Comparison of ENCODE assay signal across 29 mouse cellular contexts in the genomic region with DNA sequence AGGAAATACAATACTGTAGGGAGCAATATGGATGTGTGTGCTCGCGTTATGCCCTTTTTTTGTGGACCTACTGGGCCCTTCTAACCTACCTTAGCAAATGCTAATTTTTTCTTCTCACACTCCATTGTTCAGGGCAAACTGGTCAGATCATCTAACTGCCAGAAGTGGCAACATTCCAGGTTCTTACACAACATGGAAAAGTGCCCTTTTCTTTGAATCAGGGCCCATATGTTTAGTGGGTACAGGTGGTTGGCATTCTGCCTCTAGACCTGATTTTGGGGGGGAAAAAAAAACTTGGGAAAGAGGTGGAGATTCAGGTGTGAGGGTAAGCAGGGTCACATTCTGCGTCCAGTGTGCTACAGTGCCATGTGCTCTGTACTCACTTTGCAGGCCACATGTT. TPM values are rescaled to one million over a fixed set of nuclear protein-coding genes. Genes with fewer than 3 reads are reported as not detected.
DNase-seq lines count a peak whose midpoint lies in the region; TF ChIP-seq lines count a peak whose summit lies in the region.
"Had no signal": no experiment of that assay in that cellular context is flagged by ENCODE, and none has a peak within 500 bp of the region (broad histone marks: within the 10 kb centered on the region; RNA-seq: fewer than 3 reads in every experiment).

No protein-coding gene starts in this region.

- no peaks in the 10 kb centered on the region for H3K4me1 ChIP-seq in testis, adult 2 months (ENCODE audit: control insufficient read depth, insufficient read depth, low read length)
- H3K4me1 ChIP-seq: heart, embryonic 10.5 days; hindbrain, embryonic 12.5 days; limb, embryonic 10.5 days had no signal

- intact Hi-C loops in left cerebral cortex, postnatal 4 days (cut with DNase I): no loop called here

- TF ChIP-seq POLR2A in testis, adult 2 months (IDR thresholded peaks at IDR 0.05; ENCODE audit: control insufficient read depth, low read depth, low read length): no peak

- H3K27me3 ChIP-seq in testis, adult 2 months (ENCODE audit: control insufficient read depth, insufficient read depth, low read length): no peaks in the 10 kb centered on the region
- H3K27me3 ChIP-seq: CH12.LX; hindbrain, embryonic 12.5 days; liver, embryonic 12.5 days; megakaryocyte, embryonic 14.5 days had no signal

- H3K4me3 ChIP-seq in testis, adult 2 months (ENCODE audit: control insufficient read depth, low read depth, low read length): peak overlapping the region; percentile 84
- H3K4me3 ChIP-seq: heart, embryonic 10.5 days; hindbrain, embryonic 12.5 days; left cerebral cortex, adult 2 months; limb, embryonic 10.5 days; liver, embryonic 12.5 days; megakaryocyte, embryonic 14.5 days; myocyte had no signal

- H3K36me3 ChIP-seq in testis, adult 2 months (ENCODE audit: control insufficient read depth, insufficient read depth, low read length): peaks cover 3% of the 10 kb centered on the region; the same call in 1 of the 2 replicates

- no peak for TF ChIP-seq CTCF in testis, adult 2 months (IDR thresholded peaks at IDR 0.05; ENCODE audit: control insufficient read depth, insufficient read depth, insufficient replicate concordance, low read depth, low read length)

- DNase-seq in cerebellum, adult 11 months: peak; percentile 35
- DNase-seq in cerebellum, postnatal 4 days (ENCODE audit: low spot score in 2 of 2): no peak
- no peak for DNase-seq in testis, postnatal 14 days (ENCODE audit: low spot score)
- peak; percentile 24 to 54 for DNase-seq in cerebellum, postnatal 36 days
- DNase-seq in left cerebral cortex, postnatal 4 days: no peak
- DNase-seq in T-cell, adult 2 months (ENCODE audit: low spot score): no peak
- no peak for DNase-seq in gastrocnemius, adult 8-10 months (ENCODE audit: low spot score in 2 of 2)
- DNase-seq: adrenal gland, adult 8-10 months; embryo, embryonic 11 days; forebrain, postnatal 0 days; heart, postnatal 10 days; kidney, adult 2 months; kidney, postnatal 10 days; lung, embryonic 14.5 days; midbrain, embryonic 14.5 days; spleen, adult 18-20 months; thymus, adult 2 months had no signal

- H3K27ac ChIP-seq in testis, adult 2 months (ENCODE audit: control insufficient read depth, insufficient read depth, low read depth, low read length): peak overlapping the region; percentile 5; the same call in 1 of the 2 replicates
- H3K27ac ChIP-seq: heart, embryonic 10.5 days; hindbrain, embryonic 12.5 days; left cerebral cortex, adult 2 months; limb, embryonic 10.5 days; liver, embryonic 12.5 days had no signal

RNA-seq across cellular contexts. Expression of a gene that starts 2.1 kb away (rescaled TPM):
- 108 and 119 TPM in 2 replicates for polyA plus RNA-seq in testis, adult 2 months (2012; rRNA removed)
- not detected for total RNA-seq in left cerebral cortex, postnatal 4 days (2021)
- not detected for total RNA-seq in gastrocnemius, adult 8-10 months (2022)
- total RNA-seq: CH12.LX; forebrain, postnatal 0 days; gastrocnemius, adult 18-20 months; heart, postnatal 10 days; layer of hippocampus, adult 8-10 months had no signal
- polyA plus RNA-seq: gonadal fat pad, adult 2 months; limb, embryonic 10.5 days; liver, embryonic 12.5 days; lung, embryonic 14.5 days had no signal

RNA-seq across cellular contexts. Expression of a gene that starts 20.7 kb away (rescaled TPM):
- polyA plus RNA-seq in testis, adult 2 months (2012; rRNA removed): 14.2 and 15.9 TPM in 2 replicates
- total RNA-seq in left cerebral cortex, postnatal 4 days (2021): 10 to 100 TPM; 95.0 to 98.1 TPM
- 10 to 100 TPM; 41.0 to 65.6 (median 53.0) TPM for total RNA-seq in gastrocnemius, adult 8-10 months (2022)

RNA-seq across cellular contexts. Expression of a gene that starts 23.0 kb away (rescaled TPM):
- polyA plus RNA-seq in testis, adult 2 months (2012; rRNA removed): 113 and 114 TPM in 2 replicates
- total RNA-seq in left cerebral cortex, postnatal 4 days (2021): 100 to 1,000 TPM; 100 to 104 TPM
- total RNA-seq in gastrocnemius, adult 8-10 months (2022): 10 to 100 TPM; 71.3 to 73.9 (median 71.7) TPM

Comparison
In these comparisons a context has a peak if more than half of its experiments do, and no peak if none do; other contexts are left out.
1. DNase-seq: peak in cerebellum, adult 11 months (single experiment) and cerebellum, postnatal 36 days (2 of 2); none in cerebellum, postnatal 4 days (0 of 2), testis, postnatal 14 days (single experiment), left cerebral cortex, postnatal 4 days (single experiment), T-cell, adult 2 months (single experiment) and gastrocnemius, adult 8-10 months (0 of 2).